Mouse (Mus musculus) G1E (cell line): ENCODE measurements around the gene Dcaf8.

Experiments used
- CTCF ChIP-seq: IDR thresholded peaks from 2 replicates; pipeline ENCODE4 v1.5.1; 2012; ENCODE audit warnings: low read depth, low read length, inconsistent platforms, mixed read lengths
- GATA1 ChIP-seq: IDR thresholded peaks from 2 replicates; pipeline ENCODE4 v1.6.1; 2012; ENCODE audit warnings: borderline replicate concordance, low read length, inconsistent platforms, mixed read lengths

- TF ChIP-seq CTCF (no peak), GATA1 (no peak)
Observed at GRCm38 (mm10) chr1:172148279-172148954, 533 bp downstream of the Dcaf8 start.
